ENCODE assay signal across 10 mouse cellular contexts in genomic region chr7:99312058-99312457, GRCm38 (mm10). TPM values are rescaled to one million over a fixed set of nuclear protein-coding genes. Genes with fewer than 3 reads are reported as not detected.
DNase-seq lines count a peak whose midpoint lies in the region; ATAC-seq lines count a peak whose summit lies in the region.
"Had no signal": no experiment of that assay in that cellular context is flagged by ENCODE, and none has a peak within 500 bp of the region (broad histone marks: within the 10 kb centered on the region; RNA-seq: fewer than 3 reads in every experiment).

No protein-coding gene starts in this region.

- H3K27me3 ChIP-seq in forebrain, embryonic 11.5 days (ENCODE audit: control insufficient read depth, insufficient read depth, low read length): no peaks in the 10 kb centered on the region
- no peaks in the 10 kb centered on the region for H3K27me3 ChIP-seq in hindbrain, embryonic 12.5 days
- H3K27me3 ChIP-seq in midbrain, embryonic 11.5 days (ENCODE audit: control insufficient read depth, insufficient read depth, low read length): peaks cover 31% of the 10 kb centered on the region

- H3K4me2 ChIP-seq in forebrain, embryonic 11.5 days (ENCODE audit: low read depth, low read length, severe bottlenecking): no peak overlapping the region
- H3K4me2 ChIP-seq in hindbrain, embryonic 12.5 days (replicated peaks): no peak overlapping the region; the same call in 1 of the 2 replicates
- H3K4me2 ChIP-seq in midbrain, embryonic 11.5 days: peak overlapping the region; percentile 15; the same call in 1 of the 2 replicates
- H3K4me2 ChIP-seq: liver, embryonic 11.5 days had no signal

- peak overlapping the region; percentile 84 for H3K27ac ChIP-seq in forebrain, embryonic 11.5 days (ENCODE audit: low read depth, low read length)
- H3K27ac ChIP-seq in hindbrain, embryonic 12.5 days: peak overlapping the region; percentile 88
- peak overlapping the region; percentile 85 for H3K27ac ChIP-seq in midbrain, embryonic 11.5 days (ENCODE audit: low read depth, low read length)

- peak; percentile 45 for ATAC-seq in forebrain, embryonic 11.5 days (replicated peaks; ENCODE audit: low FRiP score)
- ATAC-seq in hindbrain, embryonic 12.5 days (ENCODE audit: low FRiP score): peak; percentile 46
- ATAC-seq in midbrain, embryonic 11.5 days (ENCODE audit: low FRiP score): peak; percentile 53
- no peak for ATAC-seq in cerebellum, adult (ENCODE audit: insufficient number of reproducible peaks, low FRiP score, low TSS enrichment)

- no peak for DNase-seq in forebrain, embryonic 11.5 days (ENCODE audit: low spot score)
- DNase-seq in midbrain, embryonic 11.5 days (ENCODE audit: low spot score, missing footprints): peak; percentile 84
- DNase-seq in retina, embryonic 14.5 days (ENCODE audit: low spot score): peak; percentile 37
- no peak for DNase-seq in layer of hippocampus, postnatal 36 days
- DNase-seq in frontal cortex, postnatal 36 days (ENCODE audit: low spot score in 2 of 2): no peak
- DNase-seq: cerebellum, adult 9-11 months; heart, postnatal 4 days had no signal

- H3K36me3 ChIP-seq in forebrain, embryonic 11.5 days (ENCODE audit: control insufficient read depth, insufficient read depth, low read length): no peaks in the 10 kb centered on the region; the same call in 1 of the 2 replicates
- H3K36me3 ChIP-seq in hindbrain, embryonic 12.5 days: peaks cover 13% of the 10 kb centered on the region
- H3K36me3 ChIP-seq in midbrain, embryonic 11.5 days (ENCODE audit: control insufficient read depth, insufficient read depth, low read length): peaks cover 6% of the 10 kb centered on the region; the same call in 1 of the 2 replicates

- 60% methylated on average over 4 of the region's 4 CpGs for WGBS in forebrain, embryonic 11.5 days
- 50% methylated on average over 4 of the region's 4 CpGs for WGBS in hindbrain, embryonic 12.5 days
- 60% methylated on average over 4 of the region's 4 CpGs for WGBS in midbrain, embryonic 11.5 days

- H3K4me3 ChIP-seq in forebrain, embryonic 11.5 days (ENCODE audit: low read depth, low read length): no peak overlapping the region
- H3K4me3 ChIP-seq in hindbrain, embryonic 12.5 days: no peak overlapping the region
- no peak overlapping the region for H3K4me3 ChIP-seq in midbrain, embryonic 11.5 days (ENCODE audit: low read depth, low read length)

- H3K4me1 ChIP-seq in forebrain, embryonic 11.5 days (replicated peaks; ENCODE audit: control insufficient read depth, insufficient read depth, low read length): peaks cover 20% of the 10 kb centered on the region
- H3K4me1 ChIP-seq in hindbrain, embryonic 12.5 days: peaks cover 50% of the 10 kb centered on the region
- peaks cover 31% of the 10 kb centered on the region for H3K4me1 ChIP-seq in midbrain, embryonic 11.5 days (ENCODE audit: control insufficient read depth, insufficient read depth, low read length)

- no peaks in the 10 kb centered on the region for H3K9me3 ChIP-seq in forebrain, embryonic 11.5 days (ENCODE audit: control insufficient read depth, low read length)
- H3K9me3 ChIP-seq in hindbrain, embryonic 12.5 days (replicated peaks): no peaks in the 10 kb centered on the region
- H3K9me3 ChIP-seq in midbrain, embryonic 11.5 days (ENCODE audit: control insufficient read depth, low read length): no peaks in the 10 kb centered on the region

- peak overlapping the region; percentile 23; the same call in 1 of the 2 replicates for H3K9ac ChIP-seq in forebrain, embryonic 11.5 days (ENCODE audit: low read length)
- H3K9ac ChIP-seq in hindbrain, embryonic 12.5 days: peak overlapping the region; percentile 27
- H3K9ac ChIP-seq in midbrain, embryonic 11.5 days (ENCODE audit: low read length): peak overlapping the region; percentile 30; the same call in 1 of the 2 replicates

RNA-seq across cellular contexts. Expression of gene Serpinh1, which starts 41.0 kb away (rescaled TPM):
- polyA plus RNA-seq in forebrain, embryonic 11.5 days (2014; fragmentation: Nextera tagmentation; extraction: Ambion mirVana): 239 and 255 TPM in 2 replicates
- 838 and 891 TPM in 2 replicates for polyA plus RNA-seq in hindbrain, embryonic 12.5 days (2016; fragmentation: Nextera tagmentation; extraction: Ambion mirVana)
- polyA plus RNA-seq in midbrain, embryonic 11.5 days (2014; fragmentation: Nextera tagmentation; extraction: Ambion mirVana): 202 and 210 TPM in 2 replicates
- total RNA-seq in layer of hippocampus, postnatal 36 days (2021): 10 to 100 TPM; 25.7 to 34.6 TPM

RNA-seq across cellular contexts. Expression of gene Map6, which starts 44.8 kb away (rescaled TPM):
- 36.2 and 36.7 TPM in 2 replicates for polyA plus RNA-seq in forebrain, embryonic 11.5 days (2014; fragmentation: Nextera tagmentation; extraction: Ambion mirVana)
- polyA plus RNA-seq in hindbrain, embryonic 12.5 days (2016; fragmentation: Nextera tagmentation; extraction: Ambion mirVana): 103 and 105 TPM in 2 replicates
- polyA plus RNA-seq in midbrain, embryonic 11.5 days (2014; fragmentation: Nextera tagmentation; extraction: Ambion mirVana): 38.8 and 43.1 TPM in 2 replicates
- total RNA-seq in layer of hippocampus, postnatal 36 days (2021): 100 to 1,000 TPM; 102 to 105 TPM

Comparison
In these comparisons a context has a peak if more than half of its experiments do, and no peak if none do; other contexts are left out.
1. DNase-seq: peak in midbrain, embryonic 11.5 days (single experiment) and retina, embryonic 14.5 days (single experiment); none in forebrain, embryonic 11.5 days (single experiment), layer of hippocampus, postnatal 36 days (0 of 2) and frontal cortex, postnatal 36 days (0 of 2).
2. Peak in every context shown above with its lines, with median percentiles within 50 percentile points of each other: H3K27ac ChIP-seq and H3K9ac ChIP-seq.